Mouse (Mus musculus) heart, embryonic 16.5 days (tissue): ENCODE results near the gene Sbno2. TPM values are rescaled to one million over a fixed set of nuclear protein-coding genes. Genes with fewer than 3 reads are reported as not detected.

Experiments
- ATAC-seq: fragments of 200-750 bp; cut with Nextera tagmentation; replicated peaks from 2 replicates; pipeline ENCODE4 v1.8.0; 2017; ENCODE audit warnings: moderate number of reproducible peaks; ENCODE audit not compliant: insufficient read depth, low FRiP score; ENCODE audit errors: extremely low read depth
- H3K27ac ChIP-seq: fragments of 300-500 bp; sonication (generic); 2 replicates; pipeline ENCODE4 v1.5.1; 2014; ENCODE audit warnings: mild to moderate bottlenecking, low read length, control low read depth, moderate library complexity
- H3K27me3 ChIP-seq: fragments of 300-500 bp; sonication (generic); 2 replicates; pipeline ENCODE4 v1.6.1; 2014; ENCODE audit warnings: low read length, mixed read lengths; ENCODE audit not compliant: control insufficient read depth, insufficient read depth
- H3K36me3 ChIP-seq: fragments of 300-500 bp; sonication (generic); 2 replicates; pipeline ENCODE4 v1.6.1; 2014; ENCODE audit not compliant: control insufficient read depth, insufficient read depth
- H3K4me1 ChIP-seq: fragments of 300-500 bp; sonication (generic); 2 replicates; pipeline ENCODE4 v1.6.1; 2014; ENCODE audit warnings: low read length, mixed read lengths; ENCODE audit not compliant: control insufficient read depth, insufficient read depth
- H3K4me2 ChIP-seq: fragments of 300-500 bp; sonication (generic); 2 replicates; pipeline ENCODE4 v1.6.1; 2014; ENCODE audit warnings: low read depth, mild to moderate bottlenecking, control low read depth, low read length
- H3K4me3 ChIP-seq: fragments of 300-500 bp; sonication (generic); 2 replicates; pipeline ENCODE4 v1.5.1; 2014; ENCODE audit warnings: mild to moderate bottlenecking, control low read depth, low read length
- H3K9ac ChIP-seq: fragments of 300-500 bp; sonication (generic); 2 replicates; pipeline ENCODE4 v1.6.1; 2014; ENCODE audit warnings: low read length, control low read depth
- H3K9me3 ChIP-seq: fragments of 300-500 bp; sonication (generic); replicated peaks from 2 replicates; pipeline ENCODE4 v1.6.1; 2016; ENCODE audit warnings: low read length; ENCODE audit not compliant: control insufficient read depth
- WGBS: fragments of 180-500 bp; shearing (Covaris S2); extraction: QIAGEN DNeasy Blood & Tissue Kit; methylation state at CpG from one replicate; pipeline ENCODE4 v1.1.7; 2014; 5-methylcytosine and 5-hydroxymethylcytosine counted together
- polyA plus RNA-seq: library from polyadenylated mRNA; unstranded; fragments of >200 nt; fragmentation: Nextera tagmentation; extraction: Ambion mirVana; gene quantifications from 2 replicates; pipeline ENCODE4 v1.2.1, GENCODE M21; 2015

Sbno2 gene
- polyA plus RNA-seq, 1 experiment from 2014 or later, result 11.7 TPM

GRCm38 (mm10) chr10:80014484-80015290 is 90.7 kb downstream of the Sbno2 start:
- Histone ChIP-seq H3K36me3 (peaks cover 22% of the 10 kb centered on the region), H3K27ac (no peak overlapping the region), H3K4me3 (no peak overlapping the region), H3K27me3 (peaks cover 22% of the 10 kb centered on the region), H3K9me3 (peaks cover 12% of the 10 kb centered on the region), H3K9ac (no peak overlapping the region), H3K4me1 (peaks cover 7% of the 10 kb centered on the region), H3K4me2 (no peak overlapping the region)
- 26% methylated on average over 28 of the region's 28 CpGs for whole genome bisulfite sequencing
- ATAC-seq, result no peak

GRCm38 (mm10) chr10:80013609-80014008 is 91.8 kb downstream of the Sbno2 start:
- H3K9ac ChIP-seq, result no peak overlapping the region
- ATAC-seq, result no peak
- peaks cover under 1% of the 10 kb centered on the region for H3K4me1 ChIP-seq
- peaks cover 27% of the 10 kb centered on the region for H3K36me3 ChIP-seq
- H3K27me3 ChIP-seq, result peaks cover 22% of the 10 kb centered on the region
- peaks cover 12% of the 10 kb centered on the region for H3K9me3 ChIP-seq
- H3K27ac ChIP-seq, result no peak overlapping the region
- WGBS, result 54% methylated on average over 25 of the region's 25 CpGs
- no peak overlapping the region for H3K4me3 ChIP-seq
- no peak overlapping the region for H3K4me2 ChIP-seq

GRCm38 (mm10) chr10:80011740-80012139 is 93.6 kb downstream of the Sbno2 start:
- Histone ChIP-seq H3K27me3 (peaks cover 22% of the 10 kb centered on the region), H3K9ac (no peak overlapping the region), H3K4me3 (no peak overlapping the region), H3K9me3 (peaks cover 12% of the 10 kb centered on the region), H3K36me3 (peaks cover 27% of the 10 kb centered on the region), H3K4me2 (no peak overlapping the region), H3K27ac (no peak overlapping the region), H3K4me1 (no peaks in the 10 kb centered on the region)
- no peak for ATAC-seq
- WGBS, result 84% methylated on average over 6 of the region's 6 CpGs

Other genes with a start within 250 kb of the Sbno2 start
- 1.2 and 1.9 TPM in 2 replicates for gene Prtn3, start 231.1 kb downstream of the Sbno2 start, polyA plus RNA-seq
- 9.1 and 9.8 TPM in 2 replicates for gene Plppr3, start 230.9 kb downstream of the Sbno2 start, polyA plus RNA-seq
- gene Elane, start 219.3 kb downstream of the Sbno2 start, polyA plus RNA-seq, result 0.20 and 1.1 TPM in 2 replicates
- not detected in 2 replicates for gene Cfd, start 214.7 kb downstream of the Sbno2 start, polyA plus RNA-seq
- 44.9 and 45.2 TPM in 2 replicates for gene Med16, start 196.6 kb downstream of the Sbno2 start, polyA plus RNA-seq
- 2.4 and 13.2 TPM in 2 replicates for gene Gm26602, start 194.7 kb downstream of the Sbno2 start, polyA plus RNA-seq
- gene Kiss1r, start 188.6 kb downstream of the Sbno2 start, polyA plus RNA-seq, result 0.49 and 0.64 TPM in 2 replicates
- 112 and 114 TPM in 2 replicates for gene R3hdm4, start 184.4 kb downstream of the Sbno2 start, polyA plus RNA-seq
- gene Arid3a, start 178.5 kb downstream of the Sbno2 start, polyA plus RNA-seq, result 1.5 and 2.3 TPM in 2 replicates
- 69.6 TPM in 2 replicates for gene Wdr18, start 145.4 kb downstream of the Sbno2 start, polyA plus RNA-seq
- 0.25 and 0.35 TPM in 2 replicates for gene Grin3b, start 134.9 kb downstream of the Sbno2 start, polyA plus RNA-seq
- gene Tmem259, start 121.2 kb downstream of the Sbno2 start, polyA plus RNA-seq, result 10.6 and 13.5 TPM in 2 replicates
- 218 and 255 TPM in 2 replicates for gene Cnn2, start 117.0 kb downstream of the Sbno2 start, polyA plus RNA-seq
- gene Abca7, start 109.1 kb downstream of the Sbno2 start, polyA plus RNA-seq, result 3.2 TPM in 2 replicates
- gene Arhgap45, start 88.9 kb downstream of the Sbno2 start, polyA plus RNA-seq, result 10.9 and 17.7 TPM in 2 replicates
- 136 and 144 TPM in 2 replicates for gene Polr2e, start 65.8 kb downstream of the Sbno2 start, polyA plus RNA-seq
- gene Gpx4, start 58.4 kb downstream of the Sbno2 start, polyA plus RNA-seq, result 668 and 748 TPM in 2 replicates
- 13.8 and 15.3 TPM in 2 replicates for gene Stk11, start 10.2 kb upstream of the Sbno2 start, polyA plus RNA-seq
- 1,107 and 1,132 TPM in 2 replicates for gene Atp5d, start 33.1 kb upstream of the Sbno2 start, polyA plus RNA-seq
- gene Cbarp, start 35.3 kb upstream of the Sbno2 start, polyA plus RNA-seq, result 2.5 TPM in 2 replicates
- 10.3 and 13.0 TPM in 2 replicates for gene Midn, start 42.7 kb upstream of the Sbno2 start, polyA plus RNA-seq
- gene Cirbp, start 60.4 kb upstream of the Sbno2 start, polyA plus RNA-seq, result 85.3 and 87.6 TPM in 2 replicates
- 9.7 and 10.7 TPM in 2 replicates for gene 1600002K03Rik, start 67.4 kb upstream of the Sbno2 start, polyA plus RNA-seq
- gene Efna2, start 73.9 kb upstream of the Sbno2 start, polyA plus RNA-seq, result 6.0 and 6.8 TPM in 2 replicates
- 31.9 and 40.1 TPM in 2 replicates for gene Mum1, start 120.9 kb upstream of the Sbno2 start, polyA plus RNA-seq
- 596 and 743 TPM in 2 replicates for gene Ndufs7, start 143.6 kb upstream of the Sbno2 start, polyA plus RNA-seq
- 50.3 and 51.6 TPM in 2 replicates for gene Gamt, start 155.4 kb upstream of the Sbno2 start, polyA plus RNA-seq
- 30.7 and 33.9 TPM in 2 replicates for gene Dazap1, start 155.9 kb upstream of the Sbno2 start, polyA plus RNA-seq
- 536 and 549 TPM in 2 replicates for gene Rps15, start 186.9 kb upstream of the Sbno2 start, polyA plus RNA-seq
- gene Apc2, start 190.4 kb upstream of the Sbno2 start, polyA plus RNA-seq, result 1.5 TPM in 2 replicates
- gene 2310011J03Rik, start 215.0 kb upstream of the Sbno2 start, polyA plus RNA-seq, result 33.5 and 35.8 TPM in 2 replicates
- gene Pcsk4, start 223.9 kb upstream of the Sbno2 start, polyA plus RNA-seq, result 1.6 and 1.9 TPM in 2 replicates
- 1.8 and 2.6 TPM in 2 replicates for gene Reep6, start 224.4 kb upstream of the Sbno2 start, polyA plus RNA-seq
- 15.5 and 16.0 TPM in 2 replicates for gene Adamtsl5, start 242.8 kb upstream of the Sbno2 start, polyA plus RNA-seq